Mouse (Mus musculus) hindbrain, embryonic 15.5 days (tissue): ENCODE results near the gene Sf3a2. TPM values are rescaled to one million over a fixed set of nuclear protein-coding genes. Genes with fewer than 3 reads are reported as not detected.

Source experiments
- ATAC-seq: fragments of 200-750 bp; cut with Nextera tagmentation; 2 replicates; pipeline ENCODE4 v1.8.0; 2017; ENCODE audit warnings: low read depth, moderate number of reproducible peaks, moderate TSS enrichment; ENCODE audit not compliant: low FRiP score
- H3K27ac ChIP-seq: fragments of 300-500 bp; sonication (generic); replicated peaks from 2 replicates; pipeline ENCODE4 v1.5.1; 2015; ENCODE audit warnings: mild to moderate bottlenecking, inconsistent platforms
- H3K27me3 ChIP-seq: fragments of 300-500 bp; sonication (generic); 2 replicates; pipeline ENCODE4 v1.6.1; 2015; ENCODE audit warnings: control low read depth, inconsistent platforms
- H3K36me3 ChIP-seq: fragments of 300-500 bp; sonication (generic); 2 replicates; pipeline ENCODE4 v1.6.1; 2015; ENCODE audit warnings: control low read depth, inconsistent platforms
- H3K4me1 ChIP-seq: fragments of 300-500 bp; sonication (generic); replicated peaks from 2 replicates; pipeline ENCODE4 v1.6.1; 2015; ENCODE audit warnings: control low read depth, inconsistent platforms
- H3K4me2 ChIP-seq: fragments of 300-500 bp; sonication (generic); 2 replicates; pipeline ENCODE4 v1.6.1; 2015; ENCODE audit warnings: moderate library complexity, mild to moderate bottlenecking, inconsistent platforms
- H3K4me3 ChIP-seq: fragments of 300-500 bp; sonication (generic); 2 replicates; pipeline ENCODE4 v1.5.1; 2015; ENCODE audit warnings: mild to moderate bottlenecking, inconsistent platforms
- H3K9ac ChIP-seq: fragments of 300-500 bp; sonication (generic); 2 replicates; pipeline ENCODE4 v1.6.1; 2015; ENCODE audit warnings: inconsistent platforms
- H3K9me3 ChIP-seq: fragments of 300-500 bp; sonication (generic); 2 replicates; pipeline ENCODE4 v1.6.1; 2016; ENCODE audit warnings: control low read depth, inconsistent platforms
- WGBS: fragments of 180-500 bp; shearing (Covaris S2); methylation state at CpG from one replicate; pipeline ENCODE4 v1.1.7; 2015; 5-methylcytosine and 5-hydroxymethylcytosine counted together
- polyA plus RNA-seq: library from polyadenylated mRNA; unstranded; fragments of >200 nt; fragmentation: Nextera tagmentation; extraction: Ambion mirVana; gene quantifications from 2 replicates; pipeline ENCODE4 v1.2.1, GENCODE M21; 2015

Gene Sf3a2
- polyA plus RNA-seq, 1 experiment from 2014 or later = 67.4 TPM

GRCm38 (mm10) chr10:80831136-80831535, 33.1 kb downstream of the Sf3a2 start:
- peaks cover 34% of the 10 kb centered on the region for H3K4me1 ChIP-seq
- H3K36me3 ChIP-seq = peaks cover 24% of the 10 kb centered on the region
- peaks cover 22% of the 10 kb centered on the region for H3K27me3 ChIP-seq
- H3K4me2 ChIP-seq = no peak overlapping the region
- H3K4me3 ChIP-seq = no peak overlapping the region
- no peaks in the 10 kb centered on the region for H3K9me3 ChIP-seq
- ATAC-seq = no peak
- no peak overlapping the region for H3K9ac ChIP-seq
- WGBS = 6% methylated on average over 9 of the region's 9 CpGs
- H3K27ac ChIP-seq = no peak overlapping the region

- Histone ChIP-seq H3K27me3 (peaks cover 22% of the 10 kb centered on the region), H3K4me3 (no peak overlapping the region), H3K9ac (no peak overlapping the region), H3K27ac (no peak overlapping the region), H3K9me3 (no peaks in the 10 kb centered on the region), H3K4me1 (peaks cover 29% of the 10 kb centered on the region), H3K36me3 (peaks cover 24% of the 10 kb centered on the region), H3K4me2 (no peak overlapping the region)
- no peak for ATAC-seq
- WGBS = 39% methylated on average over 7 of the region's 7 CpGs
These were observed 34.8 kb downstream of the Sf3a2 start for GRCm38 (mm10) chr10:80832818-80833217.

- ATAC-seq = peak; percentile 31; the same call in 1 of the 2 replicates
- Histone ChIP-seq H3K4me1 (peaks cover 14% of the 10 kb centered on the region; the same call in 1 of the 2 replicates), H3K4me2 (peak overlapping the region; percentile 24), H3K9ac (no peak overlapping the region), H3K36me3 (peaks cover 8% of the 10 kb centered on the region), H3K27ac (no peak overlapping the region), H3K4me3 (no peak overlapping the region), H3K9me3 (no peaks in the 10 kb centered on the region), H3K27me3 (peaks cover 22% of the 10 kb centered on the region)
- 43% methylated on average over 30 of the region's 30 CpGs for WGBS
These were observed 37.6 kb downstream of the Sf3a2 start for GRCm38 (mm10) chr10:80835617-80836016.

- H3K27ac ChIP-seq = no peak overlapping the region
- no peaks in the 10 kb centered on the region for H3K9me3 ChIP-seq
- WGBS = 40% methylated on average over 7 of the region's 7 CpGs
- H3K36me3 ChIP-seq = peaks cover 5% of the 10 kb centered on the region; the same call in 1 of the 2 replicates
- peaks cover 9% of the 10 kb centered on the region; the same call in 1 of the 2 replicates for H3K4me1 ChIP-seq
- no peak overlapping the region for H3K4me2 ChIP-seq
- H3K9ac ChIP-seq = no peak overlapping the region
- H3K4me3 ChIP-seq = no peak overlapping the region
- ATAC-seq = no peak
- peaks cover 22% of the 10 kb centered on the region for H3K27me3 ChIP-seq
These were observed 39.0 kb downstream of the Sf3a2 start for GRCm38 (mm10) chr10:80836949-80837379.

- 20% methylated on average over 2 of the region's 2 CpGs for WGBS
These were observed 39.8 kb downstream of the Sf3a2 start for GRCm38 (mm10) chr10:80837827-80838226.

GRCm38 (mm10) chr10:80838346-80838912, 40.4 kb downstream of the Sf3a2 start:
- WGBS = 75% methylated on average over 2 of the region's 2 CpGs
- H3K27ac ChIP-seq = no peak overlapping the region
- H3K27me3 ChIP-seq = peaks cover 28% of the 10 kb centered on the region
- H3K36me3 ChIP-seq = peaks cover 5% of the 10 kb centered on the region; the same call in 1 of the 2 replicates
- no peak for ATAC-seq
- H3K9ac ChIP-seq = no peak overlapping the region
- no peaks in the 10 kb centered on the region for H3K9me3 ChIP-seq
- H3K4me2 ChIP-seq = no peak overlapping the region
- peaks cover 14% of the 10 kb centered on the region for H3K4me1 ChIP-seq
- no peak overlapping the region for H3K4me3 ChIP-seq

More at GRCm38 (mm10) chr10:80837827-80838226, 39.8 kb downstream of the Sf3a2 start:
- no peak overlapping the region for H3K4me3 ChIP-seq
- peaks cover 9% of the 10 kb centered on the region; the same call in 1 of the 2 replicates for H3K4me1 ChIP-seq
- H3K9ac ChIP-seq = no peak overlapping the region
- H3K27me3 ChIP-seq = peaks cover 24% of the 10 kb centered on the region
- no peak overlapping the region for H3K4me2 ChIP-seq
- H3K36me3 ChIP-seq = peaks cover 5% of the 10 kb centered on the region; the same call in 1 of the 2 replicates
- no peaks in the 10 kb centered on the region for H3K9me3 ChIP-seq
- no peak overlapping the region for H3K27ac ChIP-seq
- ATAC-seq = no peak

- no peaks in the 10 kb centered on the region for H3K9me3 ChIP-seq
- no peak overlapping the region for H3K4me2 ChIP-seq
- H3K4me3 ChIP-seq = no peak overlapping the region
- peaks cover 21% of the 10 kb centered on the region for H3K27me3 ChIP-seq
- peaks cover 26% of the 10 kb centered on the region for H3K4me1 ChIP-seq
- ATAC-seq = no peak
- no peak overlapping the region for H3K9ac ChIP-seq
- no peak overlapping the region for H3K27ac ChIP-seq
- 53% methylated on average over 6 of the region's 6 CpGs for WGBS
- H3K36me3 ChIP-seq = no peaks in the 10 kb centered on the region; the same call in 1 of the 2 replicates
These were observed 41.9 kb downstream of the Sf3a2 start for GRCm38 (mm10) chr10:80839848-80840247.

- peaks cover 22% of the 10 kb centered on the region for H3K27me3 ChIP-seq
- peaks cover 16% of the 10 kb centered on the region for H3K4me1 ChIP-seq
- no peak overlapping the region for H3K4me2 ChIP-seq
- no peaks in the 10 kb centered on the region for H3K36me3 ChIP-seq
- H3K4me3 ChIP-seq = no peak overlapping the region
- no peak overlapping the region for H3K27ac ChIP-seq
- no peak for ATAC-seq
- H3K9ac ChIP-seq = no peak overlapping the region
- no peaks in the 10 kb centered on the region for H3K9me3 ChIP-seq
- 61% methylated on average over 2 of the region's 2 CpGs for WGBS
These were observed 43.7 kb downstream of the Sf3a2 start for GRCm38 (mm10) chr10:80841685-80842084.

- peaks cover 16% of the 10 kb centered on the region for H3K4me1 ChIP-seq
These were observed 44.3 kb downstream of the Sf3a2 start for GRCm38 (mm10) chr10:80842334-80842733.

GRCm38 (mm10) chr10:80843087-80843930, 45.3 kb downstream of the Sf3a2 start:
- Histone ChIP-seq H3K27ac (peak overlapping the region; percentile 17; the same call in 1 of the 2 replicates), H3K4me1 (peaks cover 16% of the 10 kb centered on the region), H3K4me2 (peak overlapping the region; percentile 85), H3K36me3 (no peaks in the 10 kb centered on the region), H3K9ac (peak overlapping the region; percentile 74), H3K9me3 (no peaks in the 10 kb centered on the region), H3K4me3 (peak overlapping the region; percentile 66), H3K27me3 (peaks cover 22% of the 10 kb centered on the region)
- peak; percentile 36 for ATAC-seq
- WGBS = 8% methylated on average over 32 of the region's 32 CpGs

More at GRCm38 (mm10) chr10:80842334-80842733, 44.3 kb downstream of the Sf3a2 start:
- Histone ChIP-seq H3K27me3 (peaks cover 22% of the 10 kb centered on the region), H3K9ac (no peak overlapping the region), H3K9me3 (no peaks in the 10 kb centered on the region), H3K36me3 (no peaks in the 10 kb centered on the region), H3K4me2 (peak overlapping the region; percentile 85; the same call in 1 of the 2 replicates), H3K27ac (no peak overlapping the region), H3K4me3 (no peak overlapping the region)
- 85% methylated on average over 15 of the region's 15 CpGs for WGBS
- ATAC-seq = no peak

GRCm38 (mm10) chr10:80843931-80844547, 46.0 kb downstream of the Sf3a2 start, which contains the start of gene Lingo3:
TSS of gene Lingo3 (minus strand) at chr10:80844039.
- 7% methylated on average over 37 of the region's 51 CpGs for WGBS
- Histone ChIP-seq H3K4me1 (peaks cover 16% of the 10 kb centered on the region), H3K27me3 (peaks cover 22% of the 10 kb centered on the region)

More at GRCm38 (mm10) chr10:80843931-80844547, 46.0 kb downstream of the Sf3a2 start, which contains the start of gene Lingo3:
- peak within 1 kb of the TSS; percentile 66 for H3K4me3 ChIP-seq
- no peaks in the 10 kb centered on the region for H3K9me3 ChIP-seq
- peak within 1 kb of the TSS; percentile 17; the same call in 1 of the 2 replicates for H3K27ac ChIP-seq
- peak; percentile 64 for ATAC-seq
- H3K36me3 ChIP-seq = no peaks in the 10 kb centered on the region
- H3K4me2 ChIP-seq = peak within 1 kb of the TSS; percentile 85
- H3K9ac ChIP-seq = peak within 1 kb of the TSS; percentile 74
